In genomic region chr8:47932028-47932790, GRCm38 (mm10) we compare ENCODE assay signal across 7 mouse cellular contexts. TPM values are rescaled to one million over a fixed set of nuclear protein-coding genes. Genes with fewer than 3 reads are reported as not detected.
DNase-seq lines count a peak whose midpoint lies in the region; ATAC-seq lines count a peak whose summit lies in the region.

No protein-coding gene starts in this region.

- ATAC-seq in heart, embryonic 13.5 days (ENCODE audit: extremely low read depth, insufficient number of reproducible peaks, low FRiP score, low TSS enrichment), result peak; percentile 34; the same call in 1 of the 2 replicates
- peak; percentile 78 for ATAC-seq in midbrain, embryonic 13.5 days
- ATAC-seq in megakaryocyte progenitor cell, adult 5-6 weeks (replicated peaks; ENCODE audit: poor library complexity), result no peak

- H3K36me3 ChIP-seq in heart, embryonic 13.5 days, result no peaks in the 10 kb centered on the region
- no peaks in the 10 kb centered on the region for H3K36me3 ChIP-seq in midbrain, embryonic 13.5 days

- peak overlapping the region; percentile 91 for H3K27ac ChIP-seq in heart, embryonic 13.5 days (replicated peaks)
- no peak overlapping the region for H3K27ac ChIP-seq in midbrain, embryonic 13.5 days

- H3K9me3 ChIP-seq in heart, embryonic 13.5 days, result no peaks in the 10 kb centered on the region
- no peaks in the 10 kb centered on the region for H3K9me3 ChIP-seq in midbrain, embryonic 13.5 days

- WGBS in heart, embryonic 13.5 days, result 23% methylated on average over 16 of the region's 16 CpGs
- 47% methylated on average over 16 of the region's 16 CpGs for WGBS in midbrain, embryonic 13.5 days

- DNase-seq in 3T3-L1 (ENCODE audit: low read depth, low spot score) (peak; percentile 92), WW6 (ENCODE audit: low read depth, low spot score) (peak; percentile 33)
- DNase-seq in left cerebral cortex, adult 9 months (ENCODE audit: low spot score in 2 of 2), result peak; percentile 19 to 65
- DNase-seq in testis, postnatal 14 days (ENCODE audit: low spot score), result no peak

- peaks cover 76% of the 10 kb centered on the region for H3K4me1 ChIP-seq in heart, embryonic 13.5 days
- H3K4me1 ChIP-seq in midbrain, embryonic 13.5 days (replicated peaks), result peaks cover 22% of the 10 kb centered on the region

- peak overlapping the region; percentile 64 for H3K9ac ChIP-seq in heart, embryonic 13.5 days
- H3K9ac ChIP-seq in midbrain, embryonic 13.5 days (replicated peaks), result no peak overlapping the region

- peak overlapping the region; percentile 5; the same call in 1 of the 2 replicates for H3K4me3 ChIP-seq in heart, embryonic 13.5 days
- no peak overlapping the region for H3K4me3 ChIP-seq in midbrain, embryonic 13.5 days (replicated peaks)

- H3K27me3 ChIP-seq in heart, embryonic 13.5 days (replicated peaks), result no peaks in the 10 kb centered on the region
- no peaks in the 10 kb centered on the region for H3K27me3 ChIP-seq in midbrain, embryonic 13.5 days

- peak overlapping the region; percentile 51 for H3K4me2 ChIP-seq in heart, embryonic 13.5 days
- H3K4me2 ChIP-seq in midbrain, embryonic 13.5 days (replicated peaks), result peak overlapping the region; percentile 14; the same call in 1 of the 2 replicates

RNA-seq across cellular contexts. Expression of gene Wwc2, which starts 58.5 kb away (rescaled TPM):
- 10.6 and 11.1 TPM in 2 replicates for polyA plus RNA-seq in heart, embryonic 13.5 days (2015; fragmentation: Nextera tagmentation; extraction: Ambion mirVana)
- polyA plus RNA-seq in midbrain, embryonic 13.5 days (2015; fragmentation: Nextera tagmentation; extraction: Ambion mirVana), result 4.8 and 5.1 TPM in 2 replicates
- total RNA-seq in megakaryocyte progenitor cell, adult 5-6 weeks (2015), result 5.2 and 6.1 TPM in 2 replicates
- total RNA-seq in megakaryocyte progenitor cell, adult 5-6 weeks (2017), result 5.6 and 6.3 TPM in 2 replicates
